Mouse (Mus musculus) stomach, embryonic 15.5 days (tissue): Measurements from ENCODE around the gene Gm20721. TPM values are rescaled to one million over a fixed set of nuclear protein-coding genes. Genes with fewer than 3 reads are reported as not detected.
A peak's percentile ranks its signal among the peaks of the same experiment; 100 is the strongest.

Experiments
- ATAC-seq: fragments of 200-750 bp; cut with Nextera tagmentation; 2 replicates; pipeline ENCODE4 v1.8.0; 2017; ENCODE audit warnings: low read depth, moderate number of reproducible peaks, moderate TSS enrichment; ENCODE audit not compliant: insufficient read depth, low FRiP score
- H3K27ac ChIP-seq: fragments of 300-500 bp; sonication (generic); 2 replicates; pipeline ENCODE4 v1.5.1; 2015; ENCODE audit warnings: mild to moderate bottlenecking, inconsistent platforms
- H3K27me3 ChIP-seq: fragments of 300-500 bp; sonication (generic); replicated peaks from 2 replicates; pipeline ENCODE4 v1.6.1; 2015; ENCODE audit warnings: inconsistent platforms
- H3K36me3 ChIP-seq: fragments of 300-500 bp; sonication (generic); 2 replicates; pipeline ENCODE4 v1.6.1; 2015; ENCODE audit warnings: inconsistent platforms
- H3K4me1 ChIP-seq: fragments of 300-500 bp; sonication (generic); 2 replicates; pipeline ENCODE4 v1.6.1; 2015; ENCODE audit warnings: inconsistent platforms
- H3K4me2 ChIP-seq: fragments of 300-500 bp; sonication (generic); 2 replicates; pipeline ENCODE4 v1.6.1; 2015; ENCODE audit warnings: mild to moderate bottlenecking, inconsistent platforms
- H3K4me3 ChIP-seq: fragments of 300-500 bp; sonication (generic); replicated peaks from 2 replicates; pipeline ENCODE4 v1.5.1; 2015; ENCODE audit warnings: inconsistent platforms
- H3K9ac ChIP-seq: fragments of 300-500 bp; sonication (generic); 2 replicates; pipeline ENCODE4 v1.6.1; 2015; ENCODE audit warnings: inconsistent platforms
- H3K9me3 ChIP-seq: fragments of 300-500 bp; sonication (generic); 2 replicates; pipeline ENCODE4 v1.6.1; 2016; ENCODE audit warnings: inconsistent platforms
- WGBS: fragments of 180-500 bp; shearing (Covaris S2); methylation state at CpG from one replicate; pipeline ENCODE4 v1.1.7; 2015; 5-methylcytosine and 5-hydroxymethylcytosine counted together
- polyA plus RNA-seq: library from polyadenylated mRNA; unstranded; fragments of >200 nt; fragmentation: Nextera tagmentation; extraction: Ambion mirVana; gene quantifications from 2 replicates; pipeline ENCODE4 v1.2.1, GENCODE M21; 2015

Gm20721 gene
- polyA plus RNA-seq, 1 experiment from 2014 or later, result 37.5 TPM

DNA sequence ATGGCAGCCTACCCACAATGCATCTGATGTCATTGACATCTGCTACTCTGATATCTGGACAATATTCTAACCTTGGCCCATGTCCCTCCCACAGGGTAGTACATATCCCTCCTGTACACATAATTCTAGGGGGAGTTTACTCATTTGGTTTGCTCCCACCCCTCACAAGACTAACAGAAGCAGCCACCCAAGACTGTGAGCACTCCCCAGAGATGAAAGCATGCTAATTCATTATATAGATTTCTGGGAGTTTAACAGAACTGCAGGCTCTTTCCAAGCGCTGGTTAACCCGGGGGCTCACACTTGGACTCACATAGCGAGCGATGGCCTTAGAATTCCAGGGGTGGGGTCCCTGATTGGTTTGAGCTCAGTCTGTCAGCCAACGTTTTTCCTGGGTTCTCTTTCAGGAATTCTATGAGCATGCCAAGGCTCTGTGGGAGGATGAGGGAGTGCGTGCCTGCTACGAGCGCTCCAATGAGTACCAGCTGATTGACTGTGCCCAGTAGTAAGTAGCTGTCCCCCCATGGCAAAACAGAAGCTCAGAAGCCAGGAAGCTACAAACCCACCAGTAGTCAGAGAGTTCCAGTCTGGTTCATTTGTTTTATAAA, 3.6 kb downstream of the Gm20721 start:
- H3K4me1 ChIP-seq, result peaks cover 43% of the 10 kb centered on the region
- peaks cover 35% of the 10 kb centered on the region for H3K36me3 ChIP-seq
- peak overlapping the region; percentile 9; the same call in 1 of the 2 replicates for H3K4me2 ChIP-seq
- 48% methylated on average over 8 of the region's 8 CpGs for WGBS
- no peaks in the 10 kb centered on the region for H3K27me3 ChIP-seq
- no peak overlapping the region for H3K9ac ChIP-seq
- H3K4me3 ChIP-seq, result no peak overlapping the region
- no peak for ATAC-seq
- H3K27ac ChIP-seq, result peak overlapping the region; percentile 49
- no peaks in the 10 kb centered on the region for H3K9me3 ChIP-seq

DNA sequence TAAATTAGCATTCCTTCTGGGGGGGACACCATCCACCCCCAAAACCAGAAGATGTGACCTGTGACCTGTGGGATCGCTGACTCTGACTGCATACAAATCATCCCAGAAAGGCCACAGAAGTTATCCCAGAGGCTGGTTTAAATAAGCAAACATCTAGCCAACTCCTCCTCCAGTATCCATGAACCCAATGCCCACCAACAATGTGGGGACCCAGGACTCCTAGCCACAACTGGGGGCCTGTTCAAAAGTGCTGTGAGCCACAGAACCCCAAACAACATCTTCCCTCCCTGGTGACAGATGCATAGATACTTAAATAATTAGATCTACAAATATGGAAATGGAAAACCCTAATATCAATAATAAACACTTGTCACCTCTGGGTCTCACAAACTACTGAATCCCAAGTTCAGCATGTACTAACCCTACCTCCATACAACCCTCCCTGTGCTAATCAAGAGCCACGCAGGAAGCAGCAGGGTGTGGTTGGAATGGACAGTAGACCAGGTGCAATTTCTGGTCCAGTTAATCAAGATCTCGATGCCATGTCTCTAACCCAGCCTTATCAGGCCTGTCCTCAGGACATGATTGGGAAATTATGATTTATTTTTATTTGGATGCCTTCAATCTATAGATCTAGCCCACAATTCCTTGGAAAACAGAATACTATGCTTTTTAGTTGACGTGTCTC, 5.5 kb downstream of the Gm20721 start:
- no peak overlapping the region for H3K27ac ChIP-seq
- peaks cover 22% of the 10 kb centered on the region for H3K36me3 ChIP-seq
- WGBS, result 74% methylated on average over 4 of the region's 4 CpGs
- H3K9me3 ChIP-seq, result no peaks in the 10 kb centered on the region
- ATAC-seq, result no peak
- H3K4me1 ChIP-seq, result peaks cover 55% of the 10 kb centered on the region
- no peak overlapping the region for H3K4me3 ChIP-seq
- no peak overlapping the region for H3K4me2 ChIP-seq
- no peaks in the 10 kb centered on the region for H3K27me3 ChIP-seq
- no peak overlapping the region for H3K9ac ChIP-seq

DNA sequence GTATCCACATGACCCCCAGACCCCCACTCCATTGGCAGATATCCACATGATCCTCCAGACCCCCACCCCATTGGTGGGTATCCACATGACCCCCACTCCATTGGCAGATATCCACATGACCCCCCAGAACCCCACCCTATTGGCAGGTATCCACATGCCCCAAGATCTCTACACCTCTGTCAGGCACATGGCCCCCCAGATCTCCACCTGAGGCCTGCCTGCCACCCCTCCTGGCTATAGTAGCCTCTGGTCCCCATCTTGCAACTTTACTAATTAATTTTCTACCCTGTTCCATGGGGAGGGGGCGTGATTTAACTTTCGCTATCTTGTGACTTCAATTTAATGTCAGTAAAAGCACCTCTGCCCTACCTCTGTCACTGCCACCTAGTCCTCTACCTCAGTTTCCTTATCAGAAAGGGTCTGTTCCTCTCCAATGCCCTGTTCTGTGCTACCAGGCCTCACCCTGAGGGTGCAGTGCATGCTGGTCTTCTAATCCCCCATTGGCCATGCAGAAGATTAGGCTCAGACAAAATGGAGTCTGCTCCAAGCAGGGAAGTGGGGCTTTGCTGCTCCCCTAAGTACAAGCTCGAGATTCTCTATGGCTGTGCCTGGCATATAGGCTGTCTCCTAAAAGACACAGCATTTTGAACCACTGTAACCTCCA, 6.2 kb downstream of the Gm20721 start:
- no peak overlapping the region for H3K27ac ChIP-seq
- peaks cover 55% of the 10 kb centered on the region for H3K4me1 ChIP-seq
- no peaks in the 10 kb centered on the region for H3K9me3 ChIP-seq
- H3K36me3 ChIP-seq, result peaks cover 15% of the 10 kb centered on the region
- no peak overlapping the region for H3K4me3 ChIP-seq
- H3K27me3 ChIP-seq, result no peaks in the 10 kb centered on the region
- H3K4me2 ChIP-seq, result no peak overlapping the region
- WGBS, result 90% methylated on average over 3 of the region's 3 CpGs
- H3K9ac ChIP-seq, result no peak overlapping the region
- no peak for ATAC-seq

DNA sequence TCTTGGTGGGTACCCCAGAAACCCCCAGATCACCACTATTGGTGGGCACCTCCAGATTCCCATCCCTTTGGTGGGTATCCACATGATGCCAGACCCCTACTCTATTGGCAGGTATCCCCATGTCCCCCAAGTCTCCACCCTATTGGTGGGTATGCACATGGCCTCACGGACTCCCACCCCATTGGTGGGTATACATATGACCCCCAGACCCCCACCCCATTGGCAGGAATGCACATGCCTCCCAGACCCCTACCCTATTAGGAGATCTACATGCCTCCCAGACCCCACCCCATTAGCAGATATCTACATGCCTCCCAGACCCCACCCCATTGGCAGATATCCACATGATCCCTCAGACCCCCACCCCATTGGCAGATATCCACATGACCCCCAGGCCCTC, 6.8 kb downstream of the Gm20721 start:
- peaks cover 59% of the 10 kb centered on the region for H3K4me1 ChIP-seq
- no peak overlapping the region for H3K4me3 ChIP-seq
- no peaks in the 10 kb centered on the region for H3K9me3 ChIP-seq
- no peak overlapping the region for H3K4me2 ChIP-seq
- H3K27me3 ChIP-seq, result no peaks in the 10 kb centered on the region
- peak; percentile 28; the same call in 1 of the 2 replicates for ATAC-seq
- peaks cover 9% of the 10 kb centered on the region for H3K36me3 ChIP-seq
- 95% methylated on average over 1 of the region's 1 CpGs for WGBS
- no peak overlapping the region for H3K9ac ChIP-seq
- no peak overlapping the region for H3K27ac ChIP-seq

DNA sequence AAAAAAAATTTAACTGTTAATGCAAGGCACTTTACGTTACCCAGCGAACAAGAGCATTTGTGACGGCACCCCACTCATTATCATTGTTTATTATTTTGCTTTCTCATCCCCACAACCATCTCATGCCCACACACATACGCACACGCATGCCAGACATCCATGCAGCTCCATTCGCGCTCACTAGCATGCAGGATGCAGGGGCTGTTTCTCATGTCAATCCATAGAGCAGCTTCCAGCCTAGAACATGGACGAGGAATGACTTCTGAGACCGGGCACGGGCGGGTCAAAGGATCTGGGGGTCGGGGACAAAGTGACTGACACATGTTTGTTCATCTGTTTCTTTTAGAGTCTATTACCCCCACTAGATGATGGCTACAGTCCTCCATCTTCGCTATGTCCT, 9.2 kb downstream of the Gm20721 start:
- Histone ChIP-seq H3K27me3 (no peaks in the 10 kb centered on the region), H3K9ac (no peak overlapping the region), H3K4me3 (no peak overlapping the region), H3K4me2 (no peak overlapping the region), H3K27ac (no peak overlapping the region), H3K36me3 (no peaks in the 10 kb centered on the region), H3K9me3 (no peaks in the 10 kb centered on the region), H3K4me1 (peaks cover 58% of the 10 kb centered on the region)
- 82% methylated on average over 13 of the region's 13 CpGs for WGBS
- ATAC-seq, result no peak

DNA sequence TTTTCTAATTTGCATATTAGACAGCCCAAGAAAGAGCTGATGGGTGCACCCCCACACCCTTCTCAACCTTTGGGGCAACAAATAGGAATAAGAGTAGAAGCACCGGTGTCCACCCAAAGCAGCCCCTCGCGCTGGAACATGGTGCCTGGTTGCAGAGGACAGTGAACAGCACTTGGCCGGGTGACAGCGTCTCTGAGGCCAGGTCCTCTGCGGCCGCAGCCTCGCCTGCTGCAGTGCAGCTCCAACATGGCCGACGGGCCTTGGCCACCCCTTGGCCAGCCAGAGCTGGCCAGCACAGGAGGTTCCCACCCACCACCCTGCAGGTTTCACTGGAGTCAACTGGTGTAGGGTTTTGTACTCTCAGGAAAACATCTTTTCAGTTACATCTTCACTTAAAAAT, 12.1 kb downstream of the Gm20721 start:
- H3K27ac ChIP-seq, result no peak overlapping the region
- WGBS, result 70% methylated on average over 10 of the region's 10 CpGs
- no peak overlapping the region; the same call in 1 of the 2 replicates for H3K4me3 ChIP-seq
- H3K36me3 ChIP-seq, result no peaks in the 10 kb centered on the region
- H3K9ac ChIP-seq, result no peak overlapping the region
- H3K4me1 ChIP-seq, result peaks cover 34% of the 10 kb centered on the region
- H3K27me3 ChIP-seq, result no peaks in the 10 kb centered on the region
- no peaks in the 10 kb centered on the region for H3K9me3 ChIP-seq
- peak overlapping the region; percentile 40 for H3K4me2 ChIP-seq
- ATAC-seq, result no peak

DNA sequence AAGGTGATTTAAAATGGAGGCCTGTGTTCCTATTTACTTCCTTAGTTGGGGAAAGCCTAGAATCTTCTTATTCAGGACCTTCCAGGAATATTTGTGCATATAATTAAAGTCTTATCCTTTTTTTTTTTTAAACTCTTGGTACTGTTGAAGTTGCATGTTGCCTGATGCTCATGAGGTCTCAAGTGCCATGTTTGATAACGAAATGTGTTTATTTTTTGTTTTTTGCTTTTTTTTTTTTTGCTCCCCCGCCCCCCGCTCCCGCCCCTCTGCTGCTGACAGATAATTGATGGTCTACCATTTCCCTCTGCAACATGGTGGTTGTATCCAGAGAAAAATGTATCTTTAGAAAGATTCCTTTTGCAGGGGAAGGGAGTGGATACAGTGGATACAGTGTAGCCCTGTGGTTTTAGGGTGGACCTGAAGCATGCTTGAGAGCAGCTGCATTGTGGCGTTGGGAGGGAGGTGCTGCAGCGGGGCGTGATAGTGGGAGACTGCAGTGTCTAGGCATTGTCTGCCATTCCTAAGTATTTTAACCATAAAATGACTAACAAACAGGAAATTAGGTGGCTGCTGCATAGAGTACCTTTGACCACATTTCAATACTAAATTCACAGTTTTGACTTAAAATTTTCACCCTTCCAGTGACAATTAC, 13.1 kb downstream of the Gm20721 start:
- H3K27ac ChIP-seq, result 0 out of 2 replicates have a peak overlapping the region, but pooled peaks have one; percentile 31
- no peak for ATAC-seq
- peaks cover 37% of the 10 kb centered on the region for H3K4me1 ChIP-seq
- WGBS, result 21% methylated on average over 7 of the region's 7 CpGs
- H3K36me3 ChIP-seq, result no peaks in the 10 kb centered on the region
- H3K4me2 ChIP-seq, result peak overlapping the region; percentile 74
- H3K9ac ChIP-seq, result no peak overlapping the region
- H3K4me3 ChIP-seq, result peak overlapping the region; percentile 95; the same call in 1 of the 2 replicates
- H3K27me3 ChIP-seq, result no peaks in the 10 kb centered on the region
- H3K9me3 ChIP-seq, result no peaks in the 10 kb centered on the region

DNA sequence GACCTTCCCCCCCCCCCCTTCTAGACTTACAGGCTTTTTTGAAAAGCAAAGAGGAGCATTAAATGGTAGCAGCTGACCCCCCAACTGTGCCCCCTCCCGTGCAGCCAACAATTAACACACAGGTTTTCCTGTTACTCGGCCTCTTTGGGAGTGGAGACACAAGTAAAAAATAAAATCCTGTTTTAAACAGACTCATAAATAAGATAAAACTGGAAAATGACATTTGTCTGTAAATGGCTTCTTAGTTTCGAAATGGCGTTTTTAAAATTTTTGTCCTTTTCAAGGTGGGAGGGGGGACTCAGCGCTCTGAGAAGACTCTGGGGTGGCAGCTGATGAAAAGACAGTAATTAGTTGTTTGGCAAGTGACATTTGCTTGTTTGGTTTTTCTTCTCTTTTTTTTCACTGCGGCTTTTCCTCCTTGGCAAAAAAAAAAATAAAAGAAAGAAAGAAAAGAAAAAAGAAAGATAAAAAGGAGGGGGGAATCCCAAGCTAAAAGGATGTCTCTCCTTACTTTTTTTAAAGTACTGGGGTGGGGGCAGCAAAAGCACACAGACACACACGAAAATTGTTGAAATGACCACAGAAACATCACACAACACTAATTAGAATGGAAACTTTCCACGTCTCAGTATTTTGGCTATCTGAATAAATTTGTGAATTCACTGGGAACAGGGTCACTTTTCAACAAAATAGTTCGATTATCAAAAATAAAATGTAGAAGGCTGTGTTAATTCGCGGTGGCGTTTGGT, 15.1 kb downstream of the Gm20721 start:
- peaks cover 27% of the 10 kb centered on the region for H3K4me1 ChIP-seq
- peak overlapping the region; percentile 97; the same call in 1 of the 2 replicates for H3K9ac ChIP-seq
- no peaks in the 10 kb centered on the region for H3K9me3 ChIP-seq
- H3K4me3 ChIP-seq, result peak overlapping the region; percentile 95
- no peak for ATAC-seq
- H3K27ac ChIP-seq, result peak overlapping the region; percentile 98
- no peaks in the 10 kb centered on the region for H3K27me3 ChIP-seq
- 16% methylated on average over 12 of the region's 12 CpGs for WGBS
- H3K4me2 ChIP-seq, result peak overlapping the region; percentile 74
- H3K36me3 ChIP-seq, result no peaks in the 10 kb centered on the region

DNA sequence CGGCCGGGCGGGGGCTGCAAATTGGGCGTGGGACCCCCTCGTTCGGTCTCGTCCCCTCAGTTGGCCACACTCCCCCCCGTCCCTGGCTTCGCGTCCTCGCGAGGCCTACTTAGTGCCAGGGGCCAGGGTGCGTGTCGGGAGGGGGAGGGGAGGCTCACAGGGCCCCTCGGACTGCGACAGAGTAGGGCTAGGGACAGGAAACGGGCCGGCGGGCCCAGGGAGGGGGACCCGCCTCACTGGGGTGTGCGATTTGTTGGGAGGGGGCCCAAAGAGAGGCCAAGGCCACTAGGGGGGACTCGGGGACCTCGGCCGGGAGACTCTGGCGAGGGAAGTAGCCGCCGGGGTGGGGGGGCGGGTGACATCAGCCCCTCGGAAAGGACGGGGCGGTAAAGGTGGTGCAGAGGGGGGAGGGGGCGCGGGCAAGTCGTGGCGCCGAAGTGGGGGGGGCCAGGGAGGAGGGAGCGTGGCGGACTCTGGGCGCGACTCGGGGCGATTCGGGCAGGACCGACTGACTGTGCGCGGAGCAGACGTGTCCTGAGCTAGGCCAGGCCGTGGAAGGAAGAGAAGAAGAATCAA, 15.8 kb downstream of the Gm20721 start:
- Histone ChIP-seq H3K4me3 (peak overlapping the region; percentile 95), H3K4me1 (peaks cover 24% of the 10 kb centered on the region), H3K4me2 (peak overlapping the region; percentile 74), H3K9ac (peak overlapping the region; percentile 97), H3K36me3 (no peaks in the 10 kb centered on the region), H3K27ac (peak overlapping the region; percentile 98), H3K27me3 (no peaks in the 10 kb centered on the region), H3K9me3 (no peaks in the 10 kb centered on the region)
- WGBS, result 0% methylated on average over 38 of the region's 48 CpGs
- peak; percentile 34 for ATAC-seq

DNA sequence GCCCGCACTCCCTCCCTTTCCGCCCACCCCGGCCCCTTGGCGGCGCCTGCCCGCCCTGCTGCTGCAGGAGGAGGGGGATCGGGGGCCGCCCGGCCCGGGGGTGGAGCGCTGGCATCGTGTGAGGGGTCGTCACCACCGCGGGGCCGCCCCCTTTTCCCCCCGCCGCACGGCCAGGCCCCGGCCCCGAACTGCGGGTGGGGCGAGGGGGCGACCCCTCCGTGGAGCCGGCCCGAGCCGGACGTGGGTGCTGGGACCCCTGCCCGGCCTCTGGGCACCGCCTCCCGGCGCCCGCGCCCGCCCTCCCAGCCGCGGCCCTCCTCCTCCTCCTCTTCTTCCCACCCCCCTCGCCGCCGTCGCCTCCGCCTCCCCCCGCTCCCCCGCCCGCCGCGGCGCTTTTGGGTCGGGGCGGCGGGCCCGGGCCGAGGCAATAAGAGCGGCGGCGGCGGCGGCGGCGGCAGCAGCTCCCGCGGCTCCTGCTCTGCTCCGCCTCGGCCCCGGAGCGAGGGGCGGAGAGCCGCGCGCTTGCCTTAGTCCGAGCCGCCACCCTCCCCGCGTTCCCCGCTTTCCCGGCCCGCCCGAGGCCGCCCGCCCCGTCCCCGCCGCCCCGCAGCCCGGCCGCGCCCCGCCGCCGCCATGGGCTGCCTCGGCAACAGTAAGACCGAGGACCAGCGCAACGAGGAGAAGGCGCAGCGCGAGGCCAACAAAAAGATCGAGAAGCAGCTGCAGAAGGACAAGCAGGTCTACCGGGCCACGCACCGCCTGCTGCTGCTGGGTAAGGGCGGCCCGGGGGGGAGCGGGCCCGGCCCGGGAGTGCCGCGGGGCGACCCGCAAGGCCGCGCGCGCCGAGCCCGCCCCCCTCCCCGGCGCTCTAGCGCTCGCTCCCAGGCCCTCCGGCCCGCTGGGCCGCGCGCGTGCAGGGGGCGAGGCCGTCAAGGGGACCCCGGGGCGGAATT, 16.6 kb downstream of the Gm20721 start:
- Histone ChIP-seq H3K9me3 (no peaks in the 10 kb centered on the region), H3K9ac (peak overlapping the region; percentile 97), H3K36me3 (no peaks in the 10 kb centered on the region), H3K27ac (peak overlapping the region; percentile 98), H3K4me3 (peak overlapping the region; percentile 95), H3K27me3 (no peaks in the 10 kb centered on the region), H3K4me2 (peak overlapping the region; percentile 74), H3K4me1 (peaks cover 22% of the 10 kb centered on the region)
- ATAC-seq, result peak; percentile 81
- WGBS, result 1% methylated on average over 74 of the region's 131 CpGs
